8 mouse cellular contexts compared by ENCODE assay signal in the genomic region with DNA sequence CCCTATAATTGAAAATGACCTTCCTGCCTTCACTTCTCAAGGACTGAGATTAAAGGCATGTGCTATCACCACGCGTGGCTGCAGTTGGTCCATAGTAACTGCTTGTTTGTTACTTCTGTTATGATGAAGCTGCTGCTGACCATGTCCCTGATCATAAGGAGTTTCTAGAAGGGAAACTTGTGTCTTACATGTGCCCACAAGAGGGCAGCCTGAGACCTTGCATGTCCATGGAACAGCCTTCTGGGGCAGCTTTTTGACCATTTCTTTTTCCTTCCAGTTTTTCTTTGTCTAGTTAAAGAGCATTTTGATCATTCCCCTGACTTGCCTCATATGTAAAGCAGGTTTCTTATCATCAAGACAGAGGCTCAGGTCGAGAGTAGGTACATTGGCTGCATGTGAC. TPM values are rescaled to one million over a fixed set of nuclear protein-coding genes. Genes with fewer than 3 reads are reported as not detected.
DNase-seq lines count a peak whose midpoint lies in the region; ATAC-seq and TF ChIP-seq lines count a peak whose summit lies in the region.

No protein-coding gene starts in this region.

- no peak for DNase-seq in midbrain, embryonic 11.5 days (ENCODE audit: low spot score, missing footprints)
- DNase-seq in NIH3T3 (ENCODE audit: low read depth) = peak; percentile 72
- peak; percentile 68 for DNase-seq in forebrain, embryonic 14.5 days (ENCODE audit: low spot score)
- DNase-seq in layer of hippocampus, adult 9-11 months = peak; percentile 3
- DNase-seq in naive thymus-derived CD4-positive, alpha-beta T cell, adult 2 months (ENCODE audit: low read depth) = peak; percentile 19

- no peaks in the 10 kb centered on the region for H3K36me3 ChIP-seq in midbrain, embryonic 11.5 days (ENCODE audit: control insufficient read depth, insufficient read depth, low read length)
- H3K36me3 ChIP-seq in midbrain, embryonic 16.5 days (ENCODE audit: control insufficient read depth, insufficient read depth, low read length) = no peaks in the 10 kb centered on the region
- H3K36me3 ChIP-seq in forebrain, embryonic 14.5 days (ENCODE audit: control insufficient read depth, insufficient read depth, low read length) = no peaks in the 10 kb centered on the region

- 0 out of 2 replicates have a peak, but pooled peaks have one; percentile 48 for ATAC-seq in midbrain, embryonic 11.5 days (ENCODE audit: low FRiP score)
- ATAC-seq in midbrain, embryonic 16.5 days = no peak
- peak; percentile 34; the same call in 1 of the 2 replicates for ATAC-seq in forebrain, embryonic 14.5 days
- ATAC-seq in inflammation-experienced regulatory T-cells, adult 6 months = no peak

- no peaks in the 10 kb centered on the region for H3K27me3 ChIP-seq in midbrain, embryonic 11.5 days (ENCODE audit: control insufficient read depth, insufficient read depth, low read length)
- no peaks in the 10 kb centered on the region for H3K27me3 ChIP-seq in midbrain, embryonic 16.5 days (ENCODE audit: control insufficient read depth, insufficient read depth, low read depth, low read length)
- H3K27me3 ChIP-seq in forebrain, embryonic 14.5 days (replicated peaks; ENCODE audit: control insufficient read depth, insufficient read depth, low read length) = no peaks in the 10 kb centered on the region

- no peak overlapping the region for H3K4me3 ChIP-seq in midbrain, embryonic 11.5 days (ENCODE audit: low read depth, low read length)
- no peak overlapping the region for H3K4me3 ChIP-seq in midbrain, embryonic 16.5 days (ENCODE audit: low read depth, low read length)
- H3K4me3 ChIP-seq in bone marrow macrophage, adult 2 months (ENCODE audit: insufficient read depth, low read length) = no peak overlapping the region
- H3K4me3 ChIP-seq in forebrain, embryonic 14.5 days (ENCODE audit: low read depth, low read length) = no peak overlapping the region

- H3K4me1 ChIP-seq in midbrain, embryonic 11.5 days (ENCODE audit: control insufficient read depth, insufficient read depth, low read length) = no peaks in the 10 kb centered on the region
- no peaks in the 10 kb centered on the region for H3K4me1 ChIP-seq in midbrain, embryonic 16.5 days (ENCODE audit: control insufficient read depth, insufficient read depth, low read length)
- no peaks in the 10 kb centered on the region for H3K4me1 ChIP-seq in bone marrow macrophage, adult 2 months (ENCODE audit: control insufficient read depth, insufficient read depth, low read length)
- H3K4me1 ChIP-seq in forebrain, embryonic 14.5 days (ENCODE audit: control insufficient read depth, insufficient read depth, low read length) = no peaks in the 10 kb centered on the region

- H3K4me2 ChIP-seq in midbrain, embryonic 11.5 days = no peak overlapping the region
- no peak overlapping the region for H3K4me2 ChIP-seq in midbrain, embryonic 16.5 days (ENCODE audit: low read length)
- H3K4me2 ChIP-seq in forebrain, embryonic 14.5 days (ENCODE audit: low read length) = no peak overlapping the region

- peak; percentile 36; the same call in 1 of the 2 replicates for TF ChIP-seq CTCF in bone marrow macrophage, adult 2 months (IDR thresholded peaks at IDR 0.05; ENCODE audit: low read depth, low read length)

- no peaks in the 10 kb centered on the region for H3K9me3 ChIP-seq in midbrain, embryonic 11.5 days (ENCODE audit: control insufficient read depth, low read length)
- H3K9me3 ChIP-seq in midbrain, embryonic 16.5 days (replicated peaks; ENCODE audit: control insufficient read depth, low read length, poor library complexity, severe bottlenecking) = no peaks in the 10 kb centered on the region
- H3K9me3 ChIP-seq in forebrain, embryonic 14.5 days (replicated peaks; ENCODE audit: control insufficient read depth, low read length) = no peaks in the 10 kb centered on the region

- H3K27ac ChIP-seq in midbrain, embryonic 11.5 days (ENCODE audit: low read depth, low read length) = no peak overlapping the region
- no peak overlapping the region for H3K27ac ChIP-seq in midbrain, embryonic 16.5 days (ENCODE audit: low read length)
- no peak overlapping the region for H3K27ac ChIP-seq in bone marrow macrophage, adult 2 months (ENCODE audit: insufficient read depth, low read depth, low read length)
- no peak overlapping the region for H3K27ac ChIP-seq in forebrain, embryonic 14.5 days (ENCODE audit: low read depth, low read length)

- no peak for TF ChIP-seq POLR2A in bone marrow macrophage, adult 2 months (IDR thresholded peaks at IDR 0.05; ENCODE audit: borderline replicate concordance, low read depth, low read length)

- H3K9ac ChIP-seq in midbrain, embryonic 11.5 days (ENCODE audit: low read length) = no peak overlapping the region
- H3K9ac ChIP-seq in midbrain, embryonic 16.5 days (ENCODE audit: low read depth, low read length) = no peak overlapping the region
- H3K9ac ChIP-seq in forebrain, embryonic 14.5 days (ENCODE audit: low read length) = no peak overlapping the region

- 29% methylated on average over 3 of the region's 3 CpGs for WGBS in midbrain, embryonic 11.5 days
- 43% methylated on average over 3 of the region's 3 CpGs for WGBS in midbrain, embryonic 16.5 days
- 54% methylated on average over 3 of the region's 3 CpGs for WGBS in forebrain, embryonic 14.5 days

RNA-seq across cellular contexts. Expression of a gene that starts 27.8 kb away (rescaled TPM):
- polyA plus RNA-seq in midbrain, embryonic 11.5 days (2014; fragmentation: Nextera tagmentation; extraction: Ambion mirVana) = 13.5 and 14.3 TPM in 2 replicates
- 42.8 and 44.8 TPM in 2 replicates for polyA plus RNA-seq in midbrain, embryonic 16.5 days (2015; fragmentation: Nextera tagmentation; extraction: Ambion mirVana)
- not detected in 2 replicates for polyA plus RNA-seq in bone marrow macrophage, adult 2 months (2012; ENCODE audit: insufficient read depth, insufficient read length, missing spikeins)
- 12.3 and 15.3 TPM in 2 replicates for polyA plus RNA-seq in forebrain, embryonic 14.5 days (2014; fragmentation: Nextera tagmentation; extraction: Ambion mirVana)
- not detected for polyA plus RNA-seq in inflammation-experienced regulatory T-cells, adult 6 months (2017; shearing (Covaris generic))

Comparison
In these comparisons a context has a peak if more than half of its experiments do, and no peak if none do; other contexts are left out.
1. ATAC-seq: peak in midbrain, embryonic 11.5 days (single experiment) and forebrain, embryonic 14.5 days (single experiment); none in midbrain, embryonic 16.5 days (single experiment) and inflammation-experienced regulatory T-cells, adult 6 months (single experiment).
2. RNA of a gene that starts 27.8 kb away (polyA plus RNA-seq): 42.8 to 44.8 TPM in midbrain, embryonic 16.5 days, 13.5 to 14.3 TPM in midbrain, embryonic 11.5 days and 12.3 to 15.3 TPM in forebrain, embryonic 14.5 days; not detected in bone marrow macrophage, adult 2 months and not detected in inflammation-experienced regulatory T-cells, adult 6 months; every median in the first group is over 10 times any median in the second.